Mouse (Mus musculus) gonadal fat pad, adult 2 months (tissue): ENCODE data around the gene Hnrnpul1. TPM values are rescaled to one million over a fixed set of nuclear protein-coding genes. Genes with fewer than 3 reads are reported as not detected.

Experiments
- polyA plus RNA-seq: library from polyadenylated mRNA; depleted of rRNA; stranded (reverse); fragments of >200 nt; gene quantifications from 2 replicates; pipeline ENCODE4 v1.2.3, GENCODE M21; 2012; rRNA removed

Gene Hnrnpul1
- polyA plus RNA-seq, 1 experiment = 32.1 TPM

Other genes with a start within 250 kb of the Hnrnpul1 start
- 0.16 and 0.31 TPM in 2 replicates for gene Ceacam2, start 214.9 kb downstream of the Hnrnpul1 start, polyA plus RNA-seq
- 0.20 and 0.33 TPM in 2 replicates for gene Erich4, start 138.9 kb downstream of the Hnrnpul1 start, polyA plus RNA-seq
- 28.5 and 28.9 TPM in 2 replicates for gene Dmac2, start 135.3 kb downstream of the Hnrnpul1 start, polyA plus RNA-seq
- 13.8 and 15.5 TPM in 2 replicates for gene B3gnt8, start 128.1 kb downstream of the Hnrnpul1 start, polyA plus RNA-seq
- gene Bckdha, start 95.8 kb downstream of the Hnrnpul1 start, polyA plus RNA-seq = 199 and 232 TPM in 2 replicates
- 54.8 and 66.2 TPM in 2 replicates for gene Exosc5, start 95.6 kb downstream of the Hnrnpul1 start, polyA plus RNA-seq
- 3.5 and 4.1 TPM in 2 replicates for gene Tmem91, start 79.6 kb downstream of the Hnrnpul1 start, polyA plus RNA-seq
- gene B9d2, start 74.0 kb downstream of the Hnrnpul1 start, polyA plus RNA-seq = 42.3 and 46.3 TPM in 2 replicates
- 32.4 and 52.4 TPM in 2 replicates for gene Tgfb1, start 67.8 kb downstream of the Hnrnpul1 start, polyA plus RNA-seq
- 46.3 and 54.6 TPM in 2 replicates for gene Ccdc97, start 35.7 kb downstream of the Hnrnpul1 start, polyA plus RNA-seq
- gene Axl, start 33.9 kb upstream of the Hnrnpul1 start, polyA plus RNA-seq = 56.1 and 57.0 TPM in 2 replicates
- 4.2 and 5.4 TPM in 2 replicates for gene Cyp2s1, start 62.2 kb upstream of the Hnrnpul1 start, polyA plus RNA-seq
- gene Cyp2b10, start 142.9 kb upstream of the Hnrnpul1 start, polyA plus RNA-seq = 0.42 and 0.46 TPM in 2 replicates